Mouse (Mus musculus): ENCODE measurements around the gene Polr1c. TPM values are rescaled to one million over a fixed set of nuclear protein-coding genes. Genes with fewer than 3 reads are reported as not detected.

Polr1c gene
- polyA plus RNA-seq, 1 experiment = 55.4 TPM

DNA sequence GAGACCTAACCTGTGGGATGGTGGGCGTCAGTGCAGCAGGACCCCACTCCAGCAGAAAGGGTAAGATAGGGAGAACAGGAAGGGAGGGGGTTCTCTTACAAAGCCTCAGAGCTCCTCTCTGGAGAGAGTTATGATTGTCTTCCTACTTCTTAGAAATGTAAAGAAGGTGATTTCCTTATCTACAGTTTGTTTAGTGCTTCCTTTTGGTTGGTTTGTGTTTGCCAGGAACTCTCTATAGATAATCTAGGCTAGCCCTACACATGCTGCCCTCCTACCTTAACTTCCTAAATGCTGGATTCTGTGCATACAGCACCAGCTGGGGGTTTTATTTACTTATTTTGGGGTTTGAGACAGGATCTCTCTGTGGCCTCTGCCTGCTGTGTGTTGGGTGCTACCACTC, 11.8 kb downstream of the Polr1c start:
- H3K4me1 ChIP-seq (ENCODE audit: control insufficient read depth, insufficient read depth, low read length) = no peaks in the 10 kb centered on the region
- no peak overlapping the region for H3K27ac ChIP-seq (ENCODE audit: control insufficient read depth, insufficient read depth, low read depth, low read length, poor library complexity)
- H3K4me3 ChIP-seq (replicated peaks; ENCODE audit: control insufficient read depth, low read depth, low read length) = no peak overlapping the region
- TF ChIP-seq POLR2A (IDR thresholded peaks at IDR 0.05; ENCODE audit: borderline replicate concordance, control insufficient read depth, low read depth, low read length) = no peak
- no peak for TF ChIP-seq CTCF (IDR thresholded peaks at IDR 0.05; ENCODE audit: control insufficient read depth, insufficient read depth, low read length)
- WGBS = 79% methylated on average over 1 of the region's 1 CpGs

DNA sequence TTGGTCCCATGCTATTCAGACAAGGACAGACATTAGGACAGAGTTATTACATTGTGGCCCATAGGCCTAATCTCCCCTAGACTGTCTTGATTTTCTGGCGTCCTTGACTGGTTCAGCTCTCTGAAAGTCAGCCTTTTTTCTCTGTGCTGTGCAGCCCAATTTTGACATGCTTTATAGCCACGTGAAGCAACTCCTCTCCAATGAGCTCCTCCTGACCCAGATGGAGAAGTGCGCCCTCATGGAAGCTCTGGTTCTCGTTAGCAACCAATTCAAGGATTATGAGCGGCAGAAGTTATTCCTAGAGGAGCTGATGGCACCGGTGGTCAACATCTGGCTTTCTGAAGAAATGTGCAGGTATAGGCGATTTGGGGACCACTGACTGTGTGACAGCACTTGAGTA, 20.3 kb downstream of the Polr1c start:
- Histone ChIP-seq H3K4me1 (ENCODE audit: control insufficient read depth, insufficient read depth, low read length) (no peaks in the 10 kb centered on the region; the same call in 1 of the 2 replicates), H3K4me3 (replicated peaks; ENCODE audit: control insufficient read depth, low read depth, low read length) (no peak overlapping the region), H3K27ac (ENCODE audit: control insufficient read depth, insufficient read depth, low read depth, low read length, poor library complexity) (no peak overlapping the region)
- TF ChIP-seq POLR2A (IDR thresholded peaks at IDR 0.05; ENCODE audit: borderline replicate concordance, control insufficient read depth, low read depth, low read length) (no peak), CTCF (IDR thresholded peaks at IDR 0.05; ENCODE audit: control insufficient read depth, insufficient read depth, low read length) (no peak)
- 87% methylated on average over 7 of the region's 7 CpGs for WGBS

DNA sequence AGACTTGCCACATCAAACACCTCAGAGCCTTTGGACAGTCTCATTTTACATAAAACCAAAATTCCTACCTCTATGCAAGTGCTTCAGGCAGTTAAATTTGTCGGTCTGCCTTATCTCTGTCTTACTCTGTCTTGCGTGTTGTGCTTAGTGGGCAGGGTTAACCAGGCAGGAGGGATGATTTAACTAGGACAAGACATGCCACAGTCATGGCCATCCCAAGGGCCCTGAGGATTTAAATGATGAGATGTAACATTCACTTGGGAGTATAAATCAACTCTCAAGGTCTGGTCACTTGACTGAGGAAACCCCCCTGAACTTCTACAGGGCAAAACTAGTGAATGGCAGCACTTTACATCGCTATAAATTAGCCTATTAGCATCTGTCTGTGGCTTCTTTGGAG, 26.3 kb downstream of the Polr1c start:
- TF ChIP-seq CTCF (IDR thresholded peaks at IDR 0.05; ENCODE audit: control insufficient read depth, insufficient read depth, low read length) (no peak), POLR2A (IDR thresholded peaks at IDR 0.05; ENCODE audit: borderline replicate concordance, control insufficient read depth, low read depth, low read length) (no peak)
- 79% methylated on average over 3 of the region's 3 CpGs for WGBS
- Histone ChIP-seq H3K4me3 (replicated peaks; ENCODE audit: control insufficient read depth, low read depth, low read length) (no peak overlapping the region), H3K4me1 (ENCODE audit: control insufficient read depth, insufficient read depth, low read length) (no peaks in the 10 kb centered on the region), H3K27ac (ENCODE audit: control insufficient read depth, insufficient read depth, low read depth, low read length, poor library complexity) (no peak overlapping the region)

DNA sequence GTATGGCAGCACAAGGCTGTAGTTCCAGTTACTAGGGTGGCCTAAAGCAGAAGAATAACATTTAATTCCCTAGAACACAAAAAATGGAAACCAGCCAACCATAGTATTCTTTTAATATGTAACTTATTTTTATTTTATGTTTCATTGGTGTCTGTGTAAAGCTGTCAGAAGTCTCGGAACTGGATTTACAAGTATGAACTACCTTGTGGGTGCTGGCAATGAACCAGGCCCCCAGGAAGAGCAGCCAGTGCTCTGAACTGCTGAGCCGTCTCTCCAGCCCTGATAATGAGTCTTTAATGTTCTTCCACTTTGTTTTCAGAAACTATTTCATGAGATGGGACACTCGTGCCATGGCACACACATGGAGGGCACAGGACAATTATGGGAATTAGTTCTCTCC, 37.3 kb downstream of the Polr1c start:
- 89% methylated on average over 3 of the region's 3 CpGs for WGBS

DNA sequence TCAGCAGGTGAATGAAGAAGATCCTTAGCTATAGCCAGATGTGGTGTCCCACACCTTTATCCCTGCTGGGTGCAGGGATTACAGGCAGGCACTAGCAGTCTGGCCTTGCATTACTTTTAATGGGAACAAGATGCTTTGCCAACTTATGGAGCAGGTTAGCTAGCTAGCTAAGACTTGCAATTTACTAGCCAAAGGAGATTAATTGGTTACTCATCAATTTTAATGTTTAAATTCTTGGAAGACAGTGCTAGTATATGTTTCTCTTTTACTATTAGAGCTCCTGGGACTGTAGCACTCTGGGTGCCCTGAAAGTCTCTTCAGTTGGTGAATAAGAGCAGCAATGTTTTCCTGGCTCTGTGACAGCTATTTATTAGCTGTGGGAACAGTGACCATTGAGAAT, 41.2 kb downstream of the Polr1c start:
- TF ChIP-seq CTCF (IDR thresholded peaks at IDR 0.05; ENCODE audit: control insufficient read depth, insufficient read depth, low read length) (no peak), POLR2A (IDR thresholded peaks at IDR 0.05; ENCODE audit: borderline replicate concordance, control insufficient read depth, low read depth, low read length) (no peak)
- H3K4me3 ChIP-seq (replicated peaks; ENCODE audit: control insufficient read depth, low read depth, low read length) = no peak overlapping the region
- H3K27ac ChIP-seq (ENCODE audit: control insufficient read depth, insufficient read depth, low read depth, low read length, poor library complexity) = no peak overlapping the region
- H3K4me1 ChIP-seq (ENCODE audit: control insufficient read depth, insufficient read depth, low read length) = no peaks in the 10 kb centered on the region; the same call in 1 of the 2 replicates

More for the DNA sequence above, 37.3 kb downstream of the Polr1c start:
- TF ChIP-seq POLR2A (IDR thresholded peaks at IDR 0.05; ENCODE audit: borderline replicate concordance, control insufficient read depth, low read depth, low read length) = no peak
- no peak for TF ChIP-seq CTCF (IDR thresholded peaks at IDR 0.05; ENCODE audit: control insufficient read depth, insufficient read depth, low read length)
- H3K4me3 ChIP-seq (replicated peaks; ENCODE audit: control insufficient read depth, low read depth, low read length) = no peak overlapping the region
- no peaks in the 10 kb centered on the region for H3K4me1 ChIP-seq (ENCODE audit: control insufficient read depth, insufficient read depth, low read length)
- H3K27ac ChIP-seq (ENCODE audit: control insufficient read depth, insufficient read depth, low read depth, low read length, poor library complexity) = no peak overlapping the region

DNA sequence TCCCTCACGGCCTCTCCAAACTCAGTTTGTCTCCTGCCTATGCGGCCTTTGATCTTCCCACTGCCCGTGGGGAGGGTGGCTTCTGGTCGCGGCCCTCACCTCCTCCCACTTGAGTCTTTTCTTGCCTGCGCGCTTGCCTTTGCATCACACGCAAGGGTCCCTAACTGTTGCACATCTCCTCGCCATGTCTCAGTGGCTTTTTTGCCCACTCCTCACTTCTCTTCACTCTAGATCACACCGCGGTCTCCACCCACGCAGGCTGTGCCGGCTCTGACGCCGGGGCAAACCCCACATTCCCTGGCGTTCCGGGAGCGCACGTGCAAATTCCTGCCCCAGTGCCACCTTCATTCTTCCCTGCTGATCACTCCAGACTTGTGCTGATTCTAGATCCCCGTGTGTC, 44.8 kb downstream of the Polr1c start:
- WGBS = 0% methylated on average over 20 of the region's 20 CpGs
- H3K4me1 ChIP-seq (ENCODE audit: control insufficient read depth, insufficient read depth, low read length) = peaks cover 1% of the 10 kb centered on the region; the same call in 1 of the 2 replicates
- peak overlapping the region; percentile 94 for H3K4me3 ChIP-seq (replicated peaks; ENCODE audit: control insufficient read depth, low read depth, low read length)

DNA sequence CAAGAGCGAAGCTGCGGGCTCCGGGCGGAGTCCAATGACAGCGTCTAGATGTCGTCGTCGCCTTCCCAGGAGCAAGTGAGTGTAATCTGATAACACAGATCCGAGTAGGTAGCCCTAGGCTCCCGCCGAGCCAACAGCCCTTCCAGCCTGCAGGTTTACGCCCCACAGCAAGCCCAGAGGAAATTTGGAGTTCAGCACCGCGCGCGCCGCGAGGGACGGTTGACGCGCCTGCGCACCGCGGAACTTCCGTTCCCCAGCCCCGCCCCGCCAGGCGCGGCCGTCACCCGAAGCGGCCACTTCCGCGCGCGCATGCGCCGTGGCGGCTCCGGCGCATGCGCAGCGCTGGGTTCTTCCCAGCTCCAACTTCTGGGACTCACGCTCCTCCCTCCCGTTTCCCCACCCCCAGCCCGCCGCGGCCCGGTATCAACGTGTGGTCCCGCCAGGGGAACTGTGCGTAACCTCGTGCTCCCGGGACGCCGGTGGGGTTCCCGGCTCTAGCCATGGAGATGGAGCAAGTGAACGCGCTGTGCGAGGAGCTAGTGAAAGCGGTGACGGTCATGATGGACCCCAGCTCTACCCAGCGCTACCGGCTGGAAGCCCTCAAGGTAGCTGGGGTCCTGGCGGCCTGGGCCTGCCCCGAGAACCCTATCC, 45.3 kb downstream of the Polr1c start, which contains the start of the genes Polh and Xpo5:
Gene Polh (minus strand): TSS at position 225 of the 651 bp plus-strand sequence.
Gene Xpo5 (plus strand): TSS at position 362 of the 651 bp plus-strand sequence.
- Histone ChIP-seq H3K4me1 (ENCODE audit: control insufficient read depth, insufficient read depth, low read length) (peaks cover 1% of the 10 kb centered on the region; the same call in 1 of the 2 replicates), H3K27ac (ENCODE audit: control insufficient read depth, insufficient read depth, low read depth, low read length, poor library complexity) (peak within 1 kb of the TSS; percentile 86), H3K4me3 (replicated peaks; ENCODE audit: control insufficient read depth, low read depth, low read length) (peak within 1 kb of the TSS; percentile 94)
- under 1% methylated on average over 66 of the region's 66 CpGs for WGBS
- TF ChIP-seq CTCF (IDR thresholded peaks at IDR 0.05; ENCODE audit: control insufficient read depth, insufficient read depth, low read length) (no peak), POLR2A (IDR thresholded peaks at IDR 0.05; ENCODE audit: borderline replicate concordance, control insufficient read depth, low read depth, low read length) (peak; percentile 74; the same call in 1 of the 2 replicates)

More for the DNA sequence above, 44.8 kb downstream of the Polr1c start:
- H3K27ac ChIP-seq (ENCODE audit: control insufficient read depth, insufficient read depth, low read depth, low read length, poor library complexity) = peak overlapping the region; percentile 67
- TF ChIP-seq CTCF (IDR thresholded peaks at IDR 0.05; ENCODE audit: control insufficient read depth, insufficient read depth, low read length) (no peak), POLR2A (IDR thresholded peaks at IDR 0.05; ENCODE audit: borderline replicate concordance, control insufficient read depth, low read depth, low read length) (no peak)

DNA sequence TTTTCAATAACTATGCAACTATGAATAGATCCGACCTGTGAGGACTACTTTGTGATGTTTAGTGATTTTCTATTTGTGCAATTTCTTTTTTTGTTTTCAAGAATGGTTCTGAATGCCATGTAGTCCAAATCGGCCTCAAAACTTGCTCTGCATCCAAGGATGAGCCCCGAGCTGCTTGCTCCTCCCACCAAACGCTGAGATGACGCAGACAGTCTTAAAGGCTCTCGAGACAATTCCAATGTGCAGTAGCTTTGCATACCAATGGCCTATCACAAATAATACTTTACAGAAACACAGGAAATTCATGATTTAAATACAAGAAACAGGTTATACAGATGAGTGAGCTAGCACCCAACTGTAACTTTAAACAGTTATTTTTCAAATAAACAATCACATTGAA, 46.7 kb downstream of the Polr1c start:
- 54% methylated on average over 6 of the region's 6 CpGs for WGBS
- H3K4me3 ChIP-seq (replicated peaks; ENCODE audit: control insufficient read depth, low read depth, low read length) = peak overlapping the region; percentile 54
- TF ChIP-seq POLR2A (IDR thresholded peaks at IDR 0.05; ENCODE audit: borderline replicate concordance, control insufficient read depth, low read depth, low read length) (no peak), CTCF (IDR thresholded peaks at IDR 0.05; ENCODE audit: control insufficient read depth, insufficient read depth, low read length) (no peak)
- peaks cover 1% of the 10 kb centered on the region; the same call in 1 of the 2 replicates for H3K4me1 ChIP-seq (ENCODE audit: control insufficient read depth, insufficient read depth, low read length)
- H3K27ac ChIP-seq (ENCODE audit: control insufficient read depth, insufficient read depth, low read depth, low read length, poor library complexity) = no peak overlapping the region

Other genes starting within 250 kb of the Polr1c start
- gene Vegfa, start 215.7 kb downstream of the Polr1c start, polyA plus RNA-seq (2011; ENCODE audit: insufficient read depth, insufficient read length, low replicate concordance, missing spikeins) = 18.2 and 18.8 TPM in 2 replicates
- 42.0 and 90.6 TPM in 2 replicates for gene Mrps18a, start 137.1 kb downstream of the Polr1c start, polyA plus RNA-seq (2011; ENCODE audit: insufficient read depth, insufficient read length, low replicate concordance, missing spikeins)
- gene Rsph9, start 103.8 kb downstream of the Polr1c start, polyA plus RNA-seq (2011; ENCODE audit: insufficient read depth, insufficient read length, low replicate concordance, missing spikeins) = 1.7 and 5.0 TPM in 2 replicates
- 25.9 and 32.7 TPM in 2 replicates for gene Mad2l1bp, start 94.5 kb downstream of the Polr1c start, polyA plus RNA-seq (2011; ENCODE audit: insufficient read depth, insufficient read length, low replicate concordance, missing spikeins)
- 194 and 345 TPM in 2 replicates for gene Gtpbp2, start 87.0 kb downstream of the Polr1c start, polyA plus RNA-seq (2011; ENCODE audit: insufficient read depth, insufficient read length, low replicate concordance, missing spikeins)
- 17.3 and 23.2 TPM in 2 replicates for gene Polh, start 45.4 kb downstream of the Polr1c start, polyA plus RNA-seq (2011; ENCODE audit: insufficient read depth, insufficient read length, low replicate concordance, missing spikeins)
- 8.6 and 15.1 TPM in 2 replicates for gene Xpo5, start 45.3 kb downstream of the Polr1c start, polyA plus RNA-seq (2011; ENCODE audit: insufficient read depth, insufficient read length, low replicate concordance, missing spikeins)
- 75.6 and 103 TPM in 2 replicates for gene Yipf3, start within 50 bp of the Polr1c start, polyA plus RNA-seq (2011; ENCODE audit: insufficient read depth, insufficient read length, low replicate concordance, missing spikeins)
- gene Lrrc73, start 5.5 kb upstream of the Polr1c start, polyA plus RNA-seq (2011; ENCODE audit: insufficient read depth, insufficient read length, low replicate concordance, missing spikeins) = 1.4 and 2.4 TPM in 2 replicates
- gene Tjap1, start 35.0 kb upstream of the Polr1c start, polyA plus RNA-seq (2011; ENCODE audit: insufficient read depth, insufficient read length, low replicate concordance, missing spikeins) = 20.0 and 28.9 TPM in 2 replicates
- gene Dlk2, start 49.4 kb upstream of the Polr1c start, polyA plus RNA-seq (2011; ENCODE audit: insufficient read depth, insufficient read length, low replicate concordance, missing spikeins) = not detected in 2 replicates
- 4.0 and 9.0 TPM in 2 replicates for gene Abcc10, start 80.3 kb upstream of the Polr1c start, polyA plus RNA-seq (2011; ENCODE audit: insufficient read depth, insufficient read length, low replicate concordance, missing spikeins)
- 14.0 and 16.1 TPM in 2 replicates for gene Zfp318, start 135.7 kb upstream of the Polr1c start, polyA plus RNA-seq (2011; ENCODE audit: insufficient read depth, insufficient read length, low replicate concordance, missing spikeins)
- gene Crip3, start 180.9 kb upstream of the Polr1c start, polyA plus RNA-seq (2011; ENCODE audit: insufficient read depth, insufficient read length, low replicate concordance, missing spikeins) = 2.7 TPM in 1 of 2 replicates, not detected in the other
- gene Slc22a7, start 190.4 kb upstream of the Polr1c start, polyA plus RNA-seq (2011; ENCODE audit: insufficient read depth, insufficient read length, low replicate concordance, missing spikeins) = 0.75 TPM in 1 of 2 replicates, not detected in the other
- 0.27 and 1.2 TPM in 2 replicates for gene Ttbk1, start 239.6 kb upstream of the Polr1c start, polyA plus RNA-seq (2011; ENCODE audit: insufficient read depth, insufficient read length, low replicate concordance, missing spikeins)
- gene Dnph1, start 248.7 kb upstream of the Polr1c start, polyA plus RNA-seq (2011; ENCODE audit: insufficient read depth, insufficient read length, low replicate concordance, missing spikeins) = 11.5 and 16.2 TPM in 2 replicates

All from bone marrow, adult 2 months (tissue).